Mouse (Mus musculus) CD4-positive naive resting alpha-beta T cell, adult 76 days (primary cell): ENCODE results near the gene Kcp. TPM values are rescaled to one million over a fixed set of nuclear protein-coding genes. Genes with fewer than 3 reads are reported as not detected.

Experiments
- total RNA-seq: library from RNA; stranded (reverse); gene quantifications from one replicate; pipeline ENCODE4 v1.2.4, GENCODE M21; 2023

Kcp gene
- not detected for total RNA-seq

DNA sequence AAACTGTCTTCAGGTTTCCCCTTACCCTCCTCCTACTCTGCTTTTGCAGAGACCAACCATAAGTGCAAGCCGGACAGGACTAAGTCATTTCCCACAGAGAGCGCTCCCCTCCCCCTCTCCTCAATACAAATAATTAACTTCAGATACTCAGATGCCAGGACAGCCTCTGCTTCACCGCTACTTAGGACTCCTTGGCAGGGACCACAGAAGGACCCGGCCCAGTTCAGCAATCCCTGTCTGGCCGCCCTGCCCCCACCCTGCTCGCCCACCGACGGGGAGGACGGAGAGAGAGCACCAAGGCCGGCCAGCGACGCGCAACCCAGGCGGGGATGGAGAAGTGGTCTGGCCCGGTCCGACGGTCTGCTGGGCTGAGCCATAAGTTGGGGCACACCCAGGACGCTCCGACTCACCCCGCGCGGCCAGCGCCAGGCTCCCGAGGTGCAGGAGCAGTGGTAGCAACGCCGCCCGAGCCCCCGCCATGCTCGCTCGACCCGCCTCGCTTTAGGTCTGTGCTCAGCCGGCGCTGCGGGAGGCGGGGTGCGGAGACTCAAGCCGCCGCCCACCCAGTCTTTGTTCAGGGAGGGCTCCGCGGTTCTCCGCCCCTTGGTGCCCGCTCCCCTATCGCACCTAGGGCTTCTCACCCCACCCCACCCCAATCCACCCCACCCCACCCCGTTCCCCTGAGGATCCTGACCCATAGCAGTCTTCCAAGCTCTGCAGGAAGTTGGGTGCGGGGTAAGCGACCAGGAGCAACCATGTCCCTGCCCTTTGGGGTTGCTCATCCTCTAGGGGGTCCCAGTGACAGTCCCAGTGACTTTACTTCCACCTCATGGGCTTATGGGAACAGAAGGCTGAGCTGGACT is at the start of gene Kcp:
Gene Kcp, minus strand, starts transcription at position 506 of the 863 bp plus-strand sequence.

DNA sequence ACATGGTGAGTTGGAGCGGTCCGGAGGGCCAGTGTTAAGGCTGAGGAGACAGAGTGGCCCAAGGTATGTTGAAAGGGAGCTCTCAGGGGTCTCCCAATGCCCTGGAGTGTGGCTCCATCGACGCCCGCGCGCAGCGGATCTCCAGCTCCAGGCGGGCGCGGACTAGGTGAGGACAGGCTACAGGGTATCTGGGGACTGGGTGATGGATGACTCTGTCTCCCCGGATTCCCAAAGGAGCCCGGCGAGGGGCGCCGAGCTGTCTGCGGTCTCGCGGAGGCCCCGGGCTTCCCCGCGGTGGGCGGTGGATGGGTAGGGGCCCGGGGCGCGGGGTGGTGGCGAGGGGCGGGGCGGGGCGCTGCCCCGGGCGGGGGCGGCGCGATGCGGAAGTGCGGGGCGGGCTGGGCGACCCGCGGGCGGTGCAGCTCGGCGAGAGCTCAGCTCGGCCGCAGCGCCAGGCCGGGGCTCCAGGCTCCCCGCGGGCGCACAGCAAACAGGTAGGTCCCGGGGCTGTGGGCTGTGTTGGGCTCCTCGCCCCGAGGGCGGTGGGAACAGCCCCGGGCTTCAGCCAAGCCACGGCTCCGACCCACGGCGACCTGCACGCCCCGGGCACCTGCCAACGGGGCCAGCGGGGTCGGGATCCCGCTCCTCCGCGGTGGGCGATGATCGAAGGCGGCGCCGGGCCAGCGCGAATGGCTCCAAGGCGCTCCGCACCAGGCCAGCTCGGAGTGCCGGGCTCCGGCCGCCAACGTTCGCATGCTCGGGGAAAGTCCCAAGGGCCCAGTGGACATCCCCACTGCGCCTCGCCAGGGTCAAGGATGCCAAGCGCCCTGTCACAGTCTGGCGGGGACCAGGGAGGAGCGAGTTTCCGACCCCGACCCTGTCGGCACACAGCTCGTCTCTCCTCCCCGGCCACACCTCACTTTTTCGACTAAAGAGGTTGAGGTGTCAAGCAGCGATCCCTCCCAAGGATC is 18.8 kb upstream of the Kcp start, which contains the start of gene Irf5:
Gene Irf5, plus strand, starts transcription at position 345 of the 971 bp plus-strand sequence.

GRCm38 (mm10) chr6:29471137-29471536 is 36.6 kb downstream of the Kcp start, which contains the start of gene Atp6v1fnb:
Gene Atp6v1fnb (plus strand): TSS chr6:29471437.

GRCm38 (mm10) chr6:29467583-29468354 is 40.0 kb downstream of the Kcp start, which contains the start of gene Atp6v1f:
Gene Atp6v1f (plus strand): TSS chr6:29467718.

GRCm38 (mm10) chr6:29433038-29433803 is 74.5 kb downstream of the Kcp start, which contains the start of gene Flnc:
Gene Flnc (plus strand): TSS chr6:29433256.

Other genes starting within 250 kb of the Kcp start
- gene Hilpda, start 235.5 kb downstream of the Kcp start, total RNA-seq, result 15.4 TPM
- gene Fam71f2, start 228.4 kb downstream of the Kcp start, total RNA-seq, result 1.2 TPM
- gene Fam71f1, start 188.8 kb downstream of the Kcp start, total RNA-seq, result not detected
- gene Calu, start 159.9 kb downstream of the Kcp start, total RNA-seq, result 51.8 TPM
- not detected for gene Opn1sw, start 119.5 kb downstream of the Kcp start, total RNA-seq
- gene Ccdc136, start 111.6 kb downstream of the Kcp start, total RNA-seq, result not detected
- gene Flnc, start 74.7 kb downstream of the Kcp start, total RNA-seq, result not detected
- gene Atp6v1f, start 40.2 kb downstream of the Kcp start, total RNA-seq, result 150 TPM
- 7.6 TPM for gene Atp6v1fnb, start 36.5 kb downstream of the Kcp start, total RNA-seq
- 25.5 TPM for gene Irf5, start 18.7 kb upstream of the Kcp start, total RNA-seq
- 107 TPM for gene Tnpo3, start 101.9 kb upstream of the Kcp start, total RNA-seq
- 2.1 TPM for gene Tspan33, start 186.3 kb upstream of the Kcp start, total RNA-seq
- 1.3 TPM for gene Smo, start 227.6 kb upstream of the Kcp start, total RNA-seq